Mouse (Mus musculus): Measurements from ENCODE around the gene Kmt2c.
A peak's percentile ranks its signal among the peaks of the same experiment; 100 is the strongest.
"Not testable (repeated sequence)": the region's sequence is repeated elsewhere in the genome, so short reads cannot be mapped to it uniquely, and the experiment has no call there.

The Kmt2c gene

GRCm38 (mm10) chr5:25224377-25224776 lies 274.2 kb downstream of the Kmt2c start:
- DNase-seq (ENCODE audit: low read depth, low spot score): not testable (repeated sequence)

DNA sequence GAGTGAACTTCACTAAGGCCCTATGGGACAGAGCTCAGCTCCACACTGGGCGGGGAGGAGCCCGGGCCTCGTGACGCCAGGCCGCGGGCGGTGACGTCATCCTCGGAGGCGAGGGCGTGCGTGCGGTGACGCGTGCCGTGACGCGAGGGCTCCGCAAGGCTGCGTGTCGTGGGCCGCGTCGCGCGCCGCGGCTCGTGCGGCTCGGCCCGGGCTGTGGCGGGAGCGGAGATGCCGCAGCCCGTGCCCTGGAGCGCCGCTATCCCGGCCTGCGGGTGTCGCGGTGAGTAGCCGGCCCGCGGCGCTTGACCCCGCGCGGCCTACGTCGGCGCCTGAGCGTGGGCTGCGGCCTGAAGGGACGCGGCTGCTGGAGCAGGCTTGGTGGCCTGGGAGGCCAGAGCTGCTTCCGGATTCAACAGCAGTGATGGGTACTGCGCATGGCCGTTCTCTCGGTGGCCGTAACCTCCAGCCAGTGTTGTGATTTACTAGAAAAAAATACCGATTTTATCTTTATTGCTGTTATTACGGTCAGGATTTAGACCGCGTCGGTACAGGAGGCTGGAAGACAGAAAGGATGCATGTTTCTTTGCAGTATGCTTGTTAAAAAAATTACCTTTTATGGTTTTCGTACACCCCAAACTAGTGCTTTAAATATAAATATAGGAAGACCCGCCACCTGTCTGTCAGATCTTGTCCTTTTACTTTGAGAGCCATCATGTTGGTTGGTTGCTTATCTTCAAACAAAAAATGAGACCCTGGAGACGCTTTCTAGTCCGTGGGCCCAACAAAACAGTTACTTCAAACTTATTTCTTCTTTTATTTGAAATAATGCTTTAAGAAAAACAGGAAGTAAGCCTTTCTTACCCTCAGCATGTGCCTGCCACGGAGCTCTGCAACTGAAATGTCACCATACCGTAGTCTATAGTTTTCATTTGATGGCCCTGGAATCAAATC lies 275.6 kb downstream of the Kmt2c start, which contains the start of gene E130116L18Rik:
Gene E130116L18Rik (minus strand): TSS at position 402 of the 951 bp plus-strand sequence.
- peak; percentile 92 for DNase-seq (ENCODE audit: low read depth, low spot score)
